Mouse (Mus musculus): ENCODE results near the gene Vwa8. TPM values are rescaled to one million over a fixed set of nuclear protein-coding genes. Genes with fewer than 3 reads are reported as not detected.

Gene Vwa8
- polyA plus RNA-seq, 1 experiment from 2014 or later: 22.7 TPM

GRCm38 (mm10) chr14:79182801-79183200 lies 333.9 kb downstream of the Vwa8 start:
- ATAC-seq (ENCODE audit: insufficient number of reproducible peaks, low FRiP score): no peak

DNA sequence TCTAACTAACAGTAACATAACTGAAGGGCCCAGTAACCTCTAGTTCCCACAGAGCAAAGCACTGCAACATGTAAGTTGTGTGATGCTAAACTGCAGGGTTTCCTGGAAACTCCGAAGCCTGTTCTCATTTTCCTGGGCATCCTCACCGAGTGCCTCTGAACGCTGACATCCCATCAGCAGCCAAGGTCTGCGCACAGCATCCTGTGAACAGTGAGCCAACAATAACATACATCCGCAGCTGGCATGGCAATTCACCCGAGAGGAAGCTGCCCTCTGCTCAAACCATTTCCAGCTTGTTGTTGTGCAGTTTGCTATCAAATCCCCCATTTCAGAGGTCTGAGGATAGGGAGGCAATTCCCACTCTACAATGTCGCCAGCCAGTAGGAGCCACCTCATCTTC lies 334.4 kb downstream of the Vwa8 start:
- WGBS: 68% methylated on average over 7 of the region's 7 CpGs
- peaks cover 9% of the 10 kb centered on the region for H3K36me3 ChIP-seq
- peaks cover 14% of the 10 kb centered on the region for H3K4me1 ChIP-seq (replicated peaks)
- no peaks in the 10 kb centered on the region for H3K27me3 ChIP-seq (replicated peaks)
- no peak overlapping the region for H3K9ac ChIP-seq
- ATAC-seq (ENCODE audit: insufficient number of reproducible peaks, low FRiP score): no peak; the same call in 1 of the 2 replicates
- H3K4me3 ChIP-seq: no peak overlapping the region
- 0 out of 2 replicates have a peak, but pooled peaks cover 4% of the 10 kb centered on the region for H3K9me3 ChIP-seq (replicated peaks)
- H3K4me2 ChIP-seq: no peak overlapping the region
- no peak overlapping the region for H3K27ac ChIP-seq (ENCODE audit: poor library complexity, severe bottlenecking)

More at GRCm38 (mm10) chr14:79182801-79183200, 333.9 kb downstream of the Vwa8 start:
- 91% methylated on average over 15 of the region's 15 CpGs for WGBS
- no peak overlapping the region for H3K27ac ChIP-seq (ENCODE audit: poor library complexity, severe bottlenecking)
- H3K4me3 ChIP-seq: no peak overlapping the region
- H3K4me1 ChIP-seq (replicated peaks): peaks cover 19% of the 10 kb centered on the region
- 0 out of 2 replicates have a peak, but pooled peaks cover 4% of the 10 kb centered on the region for H3K9me3 ChIP-seq (replicated peaks)
- no peaks in the 10 kb centered on the region for H3K27me3 ChIP-seq (replicated peaks)
- peaks cover 9% of the 10 kb centered on the region for H3K36me3 ChIP-seq
- H3K4me2 ChIP-seq: no peak overlapping the region
- H3K9ac ChIP-seq: no peak overlapping the region

DNA sequence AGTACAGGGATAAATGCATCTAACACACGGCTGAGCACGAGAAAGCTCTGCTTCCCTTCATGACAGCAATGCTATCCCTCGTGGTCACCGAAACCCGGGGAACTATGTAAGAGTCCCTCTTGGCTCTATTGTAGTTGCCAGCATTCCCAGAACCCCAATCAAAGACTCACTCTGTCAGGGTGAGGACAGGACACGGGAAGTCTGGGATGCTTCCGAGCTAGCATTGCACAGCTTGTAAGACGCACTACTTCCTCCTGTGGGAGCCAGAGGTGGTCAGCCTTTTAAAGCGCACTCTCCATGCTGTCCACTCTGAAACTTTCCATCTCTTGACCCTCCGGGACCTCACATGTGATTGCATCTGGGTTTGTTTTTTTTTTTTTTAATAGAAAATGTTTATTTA lies 335.2 kb downstream of the Vwa8 start:
- no peaks in the 10 kb centered on the region for H3K27me3 ChIP-seq (replicated peaks)
- H3K9ac ChIP-seq: no peak overlapping the region
- H3K27ac ChIP-seq (ENCODE audit: poor library complexity, severe bottlenecking): no peak overlapping the region
- peaks cover 12% of the 10 kb centered on the region for H3K4me1 ChIP-seq (replicated peaks)
- H3K36me3 ChIP-seq: peaks cover 9% of the 10 kb centered on the region
- no peak overlapping the region for H3K4me3 ChIP-seq
- H3K4me2 ChIP-seq: no peak overlapping the region
- 0 out of 2 replicates have a peak, but pooled peaks cover 4% of the 10 kb centered on the region for H3K9me3 ChIP-seq (replicated peaks)
- no peak for ATAC-seq (ENCODE audit: insufficient number of reproducible peaks, low FRiP score)
- 75% methylated on average over 10 of the region's 10 CpGs for WGBS

DNA sequence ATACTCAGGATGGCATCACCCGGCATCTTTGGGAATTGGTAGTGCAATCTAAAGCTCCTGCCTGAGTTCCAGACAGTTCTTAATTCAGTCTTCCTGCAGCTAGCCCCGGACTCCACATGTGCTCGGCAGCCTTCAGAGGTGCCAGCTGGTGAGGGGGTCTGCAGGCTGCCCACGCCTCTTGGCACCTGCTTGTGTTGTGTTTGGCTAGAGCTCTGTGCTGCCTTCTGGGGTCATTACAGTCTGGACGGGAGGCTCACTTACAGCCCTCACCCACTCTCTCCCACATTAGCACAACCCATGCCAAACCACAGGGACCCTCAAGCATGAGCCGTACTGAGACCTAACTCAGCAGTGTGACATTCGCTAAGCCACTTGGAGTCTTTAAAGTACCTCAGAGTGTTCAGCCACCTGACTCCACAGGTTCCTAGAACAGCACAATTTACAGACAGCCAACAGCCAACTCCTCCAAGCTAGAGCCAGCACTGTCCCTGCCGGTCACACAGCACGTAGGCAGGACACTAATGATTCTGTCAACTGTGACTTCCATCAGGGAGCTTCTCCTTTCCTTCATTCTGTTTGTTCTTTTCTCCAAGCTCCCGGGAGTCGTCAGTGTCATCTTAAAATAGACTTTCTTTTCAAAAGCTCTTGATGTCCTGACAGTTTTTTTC lies 336.3 kb downstream of the Vwa8 start:
- Histone ChIP-seq H3K36me3 (peaks cover 9% of the 10 kb centered on the region), H3K27ac (ENCODE audit: poor library complexity, severe bottlenecking) (no peak overlapping the region), H3K4me2 (no peak overlapping the region), H3K4me3 (no peak overlapping the region), H3K4me1 (replicated peaks) (peaks cover 6% of the 10 kb centered on the region), H3K9me3 (replicated peaks) (0 out of 2 replicates have a peak, but pooled peaks cover 4% of the 10 kb centered on the region), H3K27me3 (replicated peaks) (no peaks in the 10 kb centered on the region), H3K9ac (no peak overlapping the region)
- 76% methylated on average over 11 of the region's 11 CpGs for WGBS
- no peak for ATAC-seq (ENCODE audit: insufficient number of reproducible peaks, low FRiP score)

DNA sequence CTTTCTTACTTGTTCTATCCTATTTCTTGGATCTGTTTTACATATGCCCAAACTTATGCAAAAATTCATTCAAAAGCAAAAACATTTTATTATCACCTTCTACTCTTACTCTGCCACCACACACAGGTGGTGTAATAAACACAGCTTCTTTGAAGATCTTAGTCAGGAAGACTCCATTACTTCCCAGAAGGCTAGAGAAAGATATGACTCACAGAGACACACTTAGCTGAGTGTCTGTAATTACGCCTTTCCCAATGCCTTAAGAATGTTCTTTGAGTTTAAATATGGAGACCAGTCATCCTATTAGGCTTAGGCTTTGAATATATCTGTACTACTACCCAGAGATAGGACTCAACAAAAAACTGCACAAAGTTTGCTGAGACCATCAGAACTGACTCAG lies 338.1 kb downstream of the Vwa8 start:
- H3K9ac ChIP-seq: no peak overlapping the region
- no peak overlapping the region for H3K4me3 ChIP-seq
- no peaks in the 10 kb centered on the region for H3K27me3 ChIP-seq (replicated peaks)
- peaks cover 6% of the 10 kb centered on the region for H3K4me1 ChIP-seq (replicated peaks)
- no peak overlapping the region for H3K27ac ChIP-seq (ENCODE audit: poor library complexity, severe bottlenecking)
- H3K9me3 ChIP-seq (replicated peaks): 0 out of 2 replicates have a peak, but pooled peaks cover 4% of the 10 kb centered on the region
- H3K36me3 ChIP-seq: peaks cover 9% of the 10 kb centered on the region
- WGBS: 88% methylated on average over 1 of the region's 1 CpGs
- no peak overlapping the region for H3K4me2 ChIP-seq
- no peak for ATAC-seq (ENCODE audit: insufficient number of reproducible peaks, low FRiP score)

DNA sequence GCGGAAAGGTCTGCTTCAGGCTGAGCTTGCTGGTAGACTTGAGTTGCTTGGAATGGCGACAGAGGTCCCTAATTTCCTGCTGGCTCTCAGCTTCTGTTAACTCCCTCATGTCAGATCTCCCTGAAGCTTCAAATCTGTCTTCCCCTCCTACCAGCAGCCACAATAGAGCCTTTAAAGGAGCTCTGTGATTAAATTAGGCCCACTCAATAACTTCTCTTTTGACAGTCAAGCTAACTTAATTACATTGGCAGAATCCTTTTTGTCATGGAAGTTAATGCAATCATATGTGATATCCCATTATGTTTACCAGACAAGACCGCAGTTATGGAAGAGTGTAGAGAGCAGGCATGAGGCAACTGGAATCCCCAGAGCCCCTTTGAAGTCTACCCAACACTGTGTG lies 347.9 kb downstream of the Vwa8 start:
- Histone ChIP-seq H3K36me3 (no peaks in the 10 kb centered on the region), H3K4me3 (no peak overlapping the region), H3K27me3 (replicated peaks) (no peaks in the 10 kb centered on the region), H3K27ac (ENCODE audit: poor library complexity, severe bottlenecking) (no peak overlapping the region), H3K9me3 (replicated peaks) (no peaks in the 10 kb centered on the region), H3K4me2 (no peak overlapping the region), H3K9ac (no peak overlapping the region), H3K4me1 (replicated peaks) (no peaks in the 10 kb centered on the region)
- 63% methylated on average over 3 of the region's 3 CpGs for WGBS
- no peak for ATAC-seq (ENCODE audit: insufficient number of reproducible peaks, low FRiP score)

- Histone ChIP-seq H3K9ac (no peak overlapping the region), H3K27me3 (replicated peaks) (no peaks in the 10 kb centered on the region), H3K27ac (ENCODE audit: poor library complexity, severe bottlenecking) (no peak overlapping the region), H3K36me3 (no peaks in the 10 kb centered on the region), H3K9me3 (replicated peaks) (no peaks in the 10 kb centered on the region), H3K4me3 (no peak overlapping the region), H3K4me2 (no peak overlapping the region), H3K4me1 (replicated peaks) (peaks cover 6% of the 10 kb centered on the region)
- WGBS: 90% methylated on average over 15 of the region's 15 CpGs
- ATAC-seq (ENCODE audit: insufficient number of reproducible peaks, low FRiP score): no peak
Observed at GRCm38 (mm10) chr14:79198066-79198465, 349.2 kb downstream of the Vwa8 start.

- peak; percentile 61; the same call in 1 of the 2 replicates for ATAC-seq (ENCODE audit: insufficient number of reproducible peaks, low FRiP score)
- WGBS: 63% methylated on average over 9 of the region's 9 CpGs
- peaks cover 12% of the 10 kb centered on the region for H3K4me1 ChIP-seq (replicated peaks)
- H3K4me3 ChIP-seq: no peak overlapping the region
- no peaks in the 10 kb centered on the region for H3K9me3 ChIP-seq (replicated peaks)
- H3K27me3 ChIP-seq (replicated peaks): 0 out of 2 replicates have a peak, but pooled peaks cover 4% of the 10 kb centered on the region
- H3K4me2 ChIP-seq: no peak overlapping the region
- no peak overlapping the region for H3K27ac ChIP-seq (ENCODE audit: poor library complexity, severe bottlenecking)
- no peak overlapping the region for H3K9ac ChIP-seq
- no peaks in the 10 kb centered on the region for H3K36me3 ChIP-seq
Observed at GRCm38 (mm10) chr14:79200133-79200891, 351.5 kb downstream of the Vwa8 start.

DNA sequence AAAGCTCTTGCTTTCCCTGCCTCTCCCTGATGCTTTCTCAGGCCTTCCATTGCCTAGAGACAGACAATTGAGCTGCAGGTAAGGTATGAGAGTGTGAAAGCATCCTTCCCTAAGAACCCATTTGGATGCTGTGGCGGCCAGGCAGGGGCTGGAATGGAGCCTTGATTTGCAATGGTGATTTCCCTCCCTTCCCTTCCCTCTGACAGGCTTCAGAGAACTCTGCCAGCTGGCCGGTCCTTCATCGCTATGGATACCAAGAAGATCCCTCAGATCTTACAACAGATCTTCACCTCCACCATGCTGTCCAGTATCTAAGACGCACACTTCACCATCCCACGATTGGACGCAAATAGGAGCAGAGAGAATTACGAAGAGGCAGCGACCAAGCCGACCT lies 352.0 kb downstream of the Vwa8 start:
- Histone ChIP-seq H3K9me3 (replicated peaks) (no peaks in the 10 kb centered on the region), H3K4me3 (no peak overlapping the region), H3K4me1 (replicated peaks) (peaks cover 12% of the 10 kb centered on the region), H3K27ac (ENCODE audit: poor library complexity, severe bottlenecking) (no peak overlapping the region), H3K4me2 (no peak overlapping the region), H3K36me3 (no peaks in the 10 kb centered on the region), H3K27me3 (replicated peaks) (0 out of 2 replicates have a peak, but pooled peaks cover 4% of the 10 kb centered on the region), H3K9ac (no peak overlapping the region)
- 86% methylated on average over 9 of the region's 9 CpGs for WGBS
- no peak for ATAC-seq (ENCODE audit: insufficient number of reproducible peaks, low FRiP score)

GRCm38 (mm10) chr14:79202722-79203362 lies 354.0 kb downstream of the Vwa8 start:
- WGBS: 49% methylated on average over 4 of the region's 4 CpGs
- Histone ChIP-seq H3K27me3 (replicated peaks) (0 out of 2 replicates have a peak, but pooled peaks cover 4% of the 10 kb centered on the region), H3K4me3 (no peak overlapping the region), H3K9me3 (replicated peaks) (no peaks in the 10 kb centered on the region), H3K27ac (ENCODE audit: poor library complexity, severe bottlenecking) (peak overlapping the region; percentile 12; the same call in 1 of the 2 replicates), H3K4me2 (no peak overlapping the region), H3K9ac (no peak overlapping the region), H3K36me3 (no peaks in the 10 kb centered on the region), H3K4me1 (replicated peaks) (peaks cover 12% of the 10 kb centered on the region)
- ATAC-seq (ENCODE audit: insufficient number of reproducible peaks, low FRiP score): no peak

Data from heart, embryonic 12.5 days (tissue).